Mouse (Mus musculus) midbrain, embryonic 16.5 days (tissue): ENCODE data around the gene Bbs5. TPM values are rescaled to one million over a fixed set of nuclear protein-coding genes. Genes with fewer than 3 reads are reported as not detected.

Experiments used
- ATAC-seq: fragments of 200-750 bp; cut with Nextera tagmentation; 2 replicates; pipeline ENCODE4 v1.8.0; 2017; ENCODE audit warnings: moderate TSS enrichment
- H3K27ac ChIP-seq: fragments of 300-500 bp; sonication (generic); 2 replicates; pipeline ENCODE4 v1.5.1; 2014; ENCODE audit warnings: mild to moderate bottlenecking, low read length, mixed read lengths
- H3K27me3 ChIP-seq: fragments of 300-500 bp; sonication (generic); 2 replicates; pipeline ENCODE4 v1.6.1; 2014; ENCODE audit warnings: low read depth, low read length, mixed read lengths; ENCODE audit not compliant: control insufficient read depth, insufficient read depth
- H3K36me3 ChIP-seq: fragments of 300-500 bp; sonication (generic); 2 replicates; pipeline ENCODE4 v1.6.1; 2014; ENCODE audit warnings: mild to moderate bottlenecking, low read length, moderate library complexity, mixed read lengths; ENCODE audit not compliant: control insufficient read depth, insufficient read depth
- H3K4me1 ChIP-seq: fragments of 300-500 bp; sonication (generic); 2 replicates; pipeline ENCODE4 v1.6.1; 2014; ENCODE audit warnings: mild to moderate bottlenecking, low read length, mixed read lengths; ENCODE audit not compliant: control insufficient read depth, insufficient read depth
- H3K4me2 ChIP-seq: fragments of 300-500 bp; sonication (generic); 2 replicates; pipeline ENCODE4 v1.6.1; 2014; ENCODE audit warnings: mild to moderate bottlenecking, low read length, mixed read lengths
- H3K4me3 ChIP-seq: fragments of 300-500 bp; sonication (generic); 2 replicates; pipeline ENCODE4 v1.5.1; 2014; ENCODE audit warnings: low read depth, mild to moderate bottlenecking, low read length, moderate library complexity, mixed read lengths
- H3K9ac ChIP-seq: fragments of 300-500 bp; sonication (generic); 2 replicates; pipeline ENCODE4 v1.6.1; 2014; ENCODE audit warnings: low read depth, low read length, mixed read lengths
- H3K9me3 ChIP-seq: fragments of 300-500 bp; sonication (generic); replicated peaks from 2 replicates; pipeline ENCODE4 v1.6.1; 2014; ENCODE audit warnings: mild to moderate bottlenecking, low read length, mixed read lengths; ENCODE audit not compliant: control insufficient read depth, poor library complexity, severe bottlenecking
- WGBS: fragments of 180-500 bp; shearing (Covaris S2); extraction: QIAGEN DNeasy Blood & Tissue Kit; methylation state at CpG from one replicate; pipeline ENCODE4 v1.1.7; 2014; 5-methylcytosine and 5-hydroxymethylcytosine counted together
- polyA plus RNA-seq: library from polyadenylated mRNA; unstranded; fragments of >200 nt; fragmentation: Nextera tagmentation; extraction: Ambion mirVana; gene quantifications from 2 replicates; pipeline ENCODE4 v1.2.1, GENCODE M21; 2015

Bbs5 gene
- polyA plus RNA-seq = 30.1 and 31.5 TPM in 2 replicates

GRCm38 (mm10) chr2:69646726-69647490 is at the start of gene Bbs5:
Gene Bbs5, plus strand, starts transcription at chr2:69647171.
- Histone ChIP-seq H3K27ac (0 out of 2 replicates have a peak within 1 kb of the TSS, but pooled peaks have one; percentile 43), H3K4me3 (peak within 1 kb of the TSS; percentile 70), H3K4me1 (peaks cover 9% of the 10 kb centered on the region), H3K27me3 (no peaks in the 10 kb centered on the region), H3K4me2 (peak within 1 kb of the TSS; percentile 56), H3K9ac (peak within 1 kb of the TSS; percentile 78), H3K36me3 (no peaks in the 10 kb centered on the region), H3K9me3 (no peaks in the 10 kb centered on the region)
- 3% methylated on average over 43 of the region's 43 CpGs for WGBS
- ATAC-seq = peak; percentile 95

- WGBS = 88% methylated on average over 7 of the region's 7 CpGs
- Histone ChIP-seq H3K36me3 (no peaks in the 10 kb centered on the region), H3K27me3 (no peaks in the 10 kb centered on the region), H3K9me3 (no peaks in the 10 kb centered on the region), H3K4me2 (no peak overlapping the region), H3K27ac (no peak overlapping the region), H3K4me3 (no peak overlapping the region), H3K9ac (no peak overlapping the region), H3K4me1 (no peaks in the 10 kb centered on the region)
- no peak for ATAC-seq
Measured at GRCm38 (mm10) chr2:69603726-69604393, 43.1 kb upstream of the Bbs5 start.

GRCm38 (mm10) chr2:69606621-69607020 is 40.4 kb upstream of the Bbs5 start:
- H3K4me2 ChIP-seq = no peak overlapping the region
- no peak overlapping the region for H3K27ac ChIP-seq
- no peaks in the 10 kb centered on the region for H3K27me3 ChIP-seq
- H3K36me3 ChIP-seq = no peaks in the 10 kb centered on the region
- ATAC-seq = no peak
- no peak overlapping the region for H3K9ac ChIP-seq
- H3K4me1 ChIP-seq = no peaks in the 10 kb centered on the region
- H3K4me3 ChIP-seq = no peak overlapping the region
- WGBS = 94% methylated on average over 3 of the region's 3 CpGs
- no peaks in the 10 kb centered on the region for H3K9me3 ChIP-seq

- no peaks in the 10 kb centered on the region for H3K36me3 ChIP-seq
- ATAC-seq = no peak
- H3K27ac ChIP-seq = no peak overlapping the region
- H3K4me3 ChIP-seq = no peak overlapping the region
- 13% methylated on average over 10 of the region's 10 CpGs for WGBS
- H3K9ac ChIP-seq = no peak overlapping the region
- peaks cover 4% of the 10 kb centered on the region; the same call in 1 of the 2 replicates for H3K4me1 ChIP-seq
- peak overlapping the region; percentile 34 for H3K4me2 ChIP-seq
- no peaks in the 10 kb centered on the region for H3K27me3 ChIP-seq
- no peaks in the 10 kb centered on the region for H3K9me3 ChIP-seq
Measured at GRCm38 (mm10) chr2:69612237-69612636, 34.7 kb upstream of the Bbs5 start.

- Histone ChIP-seq H3K9ac (no peak overlapping the region), H3K36me3 (no peaks in the 10 kb centered on the region), H3K4me3 (no peak overlapping the region), H3K27ac (no peak overlapping the region), H3K4me1 (peaks cover 4% of the 10 kb centered on the region; the same call in 1 of the 2 replicates), H3K9me3 (no peaks in the 10 kb centered on the region), H3K4me2 (no peak overlapping the region), H3K27me3 (no peaks in the 10 kb centered on the region)
- no peak for ATAC-seq
- 35% methylated on average over 9 of the region's 9 CpGs for WGBS
Measured at GRCm38 (mm10) chr2:69612716-69613115, 34.3 kb upstream of the Bbs5 start.

GRCm38 (mm10) chr2:69613237-69613636 is 33.7 kb upstream of the Bbs5 start:
- 82% methylated on average over 4 of the region's 4 CpGs for WGBS
- no peak overlapping the region for H3K4me3 ChIP-seq
- H3K9ac ChIP-seq = no peak overlapping the region
- H3K4me2 ChIP-seq = no peak overlapping the region
- no peaks in the 10 kb centered on the region for H3K9me3 ChIP-seq
- peaks cover 4% of the 10 kb centered on the region; the same call in 1 of the 2 replicates for H3K4me1 ChIP-seq
- no peak overlapping the region for H3K27ac ChIP-seq
- no peak for ATAC-seq
- H3K36me3 ChIP-seq = no peaks in the 10 kb centered on the region
- H3K27me3 ChIP-seq = no peaks in the 10 kb centered on the region

GRCm38 (mm10) chr2:69618336-69618735 is 28.6 kb upstream of the Bbs5 start:
- H3K4me1 ChIP-seq = no peaks in the 10 kb centered on the region
- no peak overlapping the region for H3K4me2 ChIP-seq
- H3K9me3 ChIP-seq = no peaks in the 10 kb centered on the region
- no peaks in the 10 kb centered on the region for H3K27me3 ChIP-seq
- no peak overlapping the region for H3K9ac ChIP-seq
- no peak overlapping the region for H3K27ac ChIP-seq
- H3K4me3 ChIP-seq = no peak overlapping the region
- no peak for ATAC-seq
- H3K36me3 ChIP-seq = no peaks in the 10 kb centered on the region

GRCm38 (mm10) chr2:69619286-69619685 is 27.7 kb upstream of the Bbs5 start:
- Histone ChIP-seq H3K27me3 (no peaks in the 10 kb centered on the region), H3K4me1 (no peaks in the 10 kb centered on the region), H3K9me3 (no peaks in the 10 kb centered on the region), H3K4me2 (no peak overlapping the region), H3K36me3 (no peaks in the 10 kb centered on the region), H3K27ac (no peak overlapping the region), H3K4me3 (no peak overlapping the region), H3K9ac (no peak overlapping the region)
- ATAC-seq = no peak

GRCm38 (mm10) chr2:69629215-69629614 is 17.8 kb upstream of the Bbs5 start:
- 0 out of 2 replicates have a peak, but pooled peaks cover 2% of the 10 kb centered on the region for H3K27me3 ChIP-seq
- no peaks in the 10 kb centered on the region for H3K4me1 ChIP-seq
- H3K9me3 ChIP-seq = no peaks in the 10 kb centered on the region
- ATAC-seq = no peak
- H3K4me2 ChIP-seq = no peak overlapping the region
- no peak overlapping the region for H3K9ac ChIP-seq
- H3K4me3 ChIP-seq = no peak overlapping the region
- H3K27ac ChIP-seq = no peak overlapping the region
- 84% methylated on average over 17 of the region's 17 CpGs for WGBS
- no peaks in the 10 kb centered on the region for H3K36me3 ChIP-seq
